Mouse (Mus musculus) MEL (cell line): ENCODE data around the gene H2-K1. TPM values are rescaled to one million over a fixed set of nuclear protein-coding genes. Genes with fewer than 3 reads are reported as not detected.

Experiments
- DNase-seq: peaks from one replicate; pipeline ENCODE4 v3.0.0; 2011; ENCODE audit warnings: low read depth, low spot score
- H3K27ac ChIP-seq: 2 replicates; pipeline ENCODE4 v1.5.1; 2012; ENCODE audit warnings: low read depth, mild to moderate bottlenecking, control low read depth, low read length, moderate library complexity; ENCODE audit not compliant: control insufficient read depth
- H3K27me3 ChIP-seq, 2 experiments: fragments of 150-350 bp in 1 of 2; sonication (generic) in 1 of 2; 2 replicates each; pipeline ENCODE4 v1.6.1; 2012; ENCODE audit warnings: low read length in 2 of 2, mild to moderate bottlenecking in 2 of 2, improper control_type of control experiment in 1 of 2, moderate library complexity in 1 of 2; ENCODE audit not compliant: insufficient read depth in 2 of 2, control insufficient read depth in 1 of 2
- H3K36me3 ChIP-seq, 2 experiments: 2 replicates each; pipeline ENCODE4 v1.6.1; 2012 to 2014; ENCODE audit warnings: low read length in 2 of 2, improper control_type of control experiment in 1 of 2, inconsistent platforms in 1 of 2, mild to moderate bottlenecking in 1 of 2; ENCODE audit not compliant: insufficient read depth in 2 of 2, control insufficient read depth in 1 of 2
- H3K4me1 ChIP-seq, 2 experiments: fragments of 150-350 bp in 1 of 2; sonication (generic) in 1 of 2; 2 replicates each; pipeline ENCODE4 v1.6.1; 2012; ENCODE audit warnings: low read length in 2 of 2, improper control_type of control experiment in 1 of 2, mild to moderate bottlenecking in 1 of 2; ENCODE audit not compliant: insufficient read depth in 2 of 2, control insufficient read depth in 1 of 2
- H3K4me3 ChIP-seq, 2 experiments: fragments of 150-350 bp in 1 of 2; sonication (generic) in 1 of 2; 2 replicates each; pipeline ENCODE4 v1.5.1; 2012; ENCODE audit warnings: low read depth in 2 of 2, low read length in 2 of 2, mild to moderate bottlenecking in 2 of 2, moderate library complexity in 2 of 2, control low read depth in 1 of 2, improper control_type of control experiment in 1 of 2; ENCODE audit not compliant: control insufficient read depth in 1 of 2, insufficient read depth in 1 of 2
- H3K79me2 ChIP-seq: 2 replicates; pipeline ENCODE4 v1.6.1; 2012; ENCODE audit warnings: mild to moderate bottlenecking, low read length, moderate library complexity; ENCODE audit not compliant: control insufficient read depth, poor library complexity, insufficient read depth
- H3K9ac ChIP-seq: 2 replicates; pipeline ENCODE4 v1.6.1; 2012; ENCODE audit warnings: low read depth, mild to moderate bottlenecking, control low read depth, low read length, moderate library complexity; ENCODE audit not compliant: control insufficient read depth, poor library complexity, severe bottlenecking
- H3K9me3 ChIP-seq: fragments of 150-350 bp; sonication (generic); replicated peaks from 2 replicates; pipeline ENCODE4 v1.6.1; 2012; ENCODE audit warnings: mild to moderate bottlenecking, low read length, improper control_type of control experiment, moderate library complexity; ENCODE audit not compliant: insufficient read depth
- BHLHE40 ChIP-seq: IDR thresholded peaks from 2 replicates; pipeline ENCODE4 v1.6.1; 2012; ENCODE audit warnings: low read depth, mild to moderate bottlenecking, inconsistent platforms, low read length, improper control_type of control experiment, borderline replicate concordance
- CHD1 ChIP-seq: IDR thresholded peaks from 2 replicates; pipeline ENCODE4 v1.6.1; 2012; ENCODE audit warnings: low read depth, mild to moderate bottlenecking, inconsistent platforms, low read length, improper control_type of control experiment
- ELF1 ChIP-seq: IDR thresholded peaks from 2 replicates; pipeline ENCODE4 v1.6.1; 2014; ENCODE audit warnings: low read depth, mild to moderate bottlenecking, inconsistent platforms, low read length, improper control_type of control experiment, moderate library complexity
- GABPA ChIP-seq: IDR thresholded peaks from 2 replicates; pipeline ENCODE4 v1.6.1; 2012; ENCODE audit warnings: low read depth, mild to moderate bottlenecking, inconsistent platforms, low read length, improper control_type of control experiment, moderate library complexity
- GATA1 ChIP-seq: IDR thresholded peaks from 2 replicates; pipeline ENCODE4 v1.6.1; 2011; ENCODE audit warnings: low read depth, low read length, improper control_type of control experiment
- MAZ ChIP-seq: IDR thresholded peaks from 2 replicates; pipeline ENCODE4 v1.6.1; 2012; ENCODE audit warnings: low read depth, mild to moderate bottlenecking, inconsistent platforms, low read length, improper control_type of control experiment
- MEF2A ChIP-seq: IDR thresholded peaks from 2 replicates; pipeline ENCODE4 v1.6.1; 2014; ENCODE audit warnings: low read depth, mild to moderate bottlenecking, inconsistent platforms, low read length, improper control_type of control experiment; ENCODE audit not compliant: poor library complexity, insufficient replicate concordance, severe bottlenecking; ENCODE audit errors: extremely low read depth
- MXI1 ChIP-seq: IDR thresholded peaks from 2 replicates; pipeline ENCODE4 v1.6.1; 2011; ENCODE audit warnings: mild to moderate bottlenecking, low read depth, low read length, improper control_type of control experiment
- MYB ChIP-seq: IDR thresholded peaks from 2 replicates; pipeline ENCODE4 v1.6.1; 2011; ENCODE audit warnings: mild to moderate bottlenecking, low read depth, low read length, improper control_type of control experiment
- MYC ChIP-seq: IDR thresholded peaks from 2 replicates; pipeline ENCODE4 v1.6.1; 2011; ENCODE audit warnings: low read depth, mild to moderate bottlenecking, low read length, improper control_type of control experiment, moderate library complexity
- POLR2A ChIP-seq, 2 experiments: IDR thresholded peaks; 2 replicates each; pipeline ENCODE4 v1.6.1; 2011 to 2012; ENCODE audit warnings: low read length in 2 of 2, mild to moderate bottlenecking in 2 of 2, control low read depth in 1 of 2, improper control_type of control experiment in 1 of 2, low read depth in 1 of 2, moderate library complexity in 1 of 2; ENCODE audit not compliant: control insufficient read depth in 1 of 2, insufficient read depth in 1 of 2, poor library complexity in 1 of 2
- POLR2AphosphoS5 ChIP-seq: IDR thresholded peaks from 2 replicates; pipeline ENCODE4 v1.6.1; 2012; ENCODE audit warnings: low read depth, borderline replicate concordance, mild to moderate bottlenecking, inconsistent platforms, low read length, moderate library complexity, mixed read lengths
- SMC3 ChIP-seq: IDR thresholded peaks from 2 replicates; pipeline ENCODE4 v1.6.1; 2011; ENCODE audit warnings: low read depth, low read length, improper control_type of control experiment
- TAL1 ChIP-seq: IDR thresholded peaks from 2 replicates; pipeline ENCODE4 v1.6.1; 2012; ENCODE audit warnings: mild to moderate bottlenecking, inconsistent platforms, low read length, moderate library complexity, mixed read lengths
- TBP ChIP-seq: IDR thresholded peaks from 2 replicates; pipeline ENCODE4 v1.8.0; 2011; ENCODE audit warnings: low read depth, low read length, improper control_type of control experiment
- UBTF ChIP-seq: IDR thresholded peaks from 2 replicates; pipeline ENCODE4 v1.6.1; 2012; ENCODE audit warnings: low read depth, mild to moderate bottlenecking, inconsistent platforms, low read length, improper control_type of control experiment, moderate library complexity, borderline replicate concordance; ENCODE audit not compliant: insufficient read depth
- polyA plus RNA-seq, 2 experiments: library from polyadenylated mRNA; stranded (reverse) in 1 of 2; unstranded in 1 of 2; fragments of >175 nt in 1 of 2; fragments of >200 nt in 1 of 2; gene quantifications; 2 replicates each; pipeline versions ENCODE4 v1.2.1 to v1.2.4; 2012; ENCODE audit warnings: low replicate concordance in 2 of 2, low read depth in 1 of 2; ENCODE audit not compliant: insufficient read length in 2 of 2, insufficient read depth in 1 of 2, missing spikeins in 1 of 2
- total RNA-seq: library from RNA; depleted of rRNA; stranded (reverse); fragments of 300-350 nt; gene quantifications from 2 replicates; pipeline ENCODE4 v1.2.3, GENCODE M21; 2012

H2-K1 gene
- total and polyA plus RNA-seq, 3 experiments, result 81.1 to 113 TPM; not detected in 1

GRCm38 (mm10) chr17:34013436-34013835, 13.3 kb upstream of the H2-K1 start:
- no peak for DNase-seq
- H3K9me3 ChIP-seq, result no peaks in the 10 kb centered on the region
- no peaks in the 10 kb centered on the region for H3K36me3 ChIP-seq
- no peak overlapping the region for H3K4me3 ChIP-seq
- no peaks in the 10 kb centered on the region for H3K79me2 ChIP-seq
- no peak overlapping the region for H3K9ac ChIP-seq
- H3K27ac ChIP-seq, result no peak overlapping the region
- TF ChIP-seq MXI1, result no peak
- no peaks in the 10 kb centered on the region for H3K4me1 ChIP-seq
- no peaks in the 10 kb centered on the region for H3K27me3 ChIP-seq

- Histone ChIP-seq H3K79me2 (no peaks in the 10 kb centered on the region), H3K9ac (no peak overlapping the region), H3K36me3 (no peaks in the 10 kb centered on the region), H3K4me3 (no peak overlapping the region), H3K27ac (no peak overlapping the region)
- no peak for DNase-seq
- TF ChIP-seq GABPA (no peak), MAZ (no peak), POLR2AphosphoS5 (no peak), MEF2A (no peak), BHLHE40 (no peak), ELF1 (no peak), GATA1 (no peak), MYC (no peak), TAL1 (no peak), POLR2A (IDR thresholded peaks at IDR 0.05; ENCODE audit: control insufficient read depth in 1 of 2, insufficient read depth in 1 of 2, low read depth in 1 of 2, low read length in 2 of 2, poor library complexity in 1 of 2) (no peak), CHD1 (no peak), MXI1 (no peak), SMC3 (no peak), UBTF (no peak)
- TF ChIP-seq, all 39 proteins: peak for 0
- no peaks in the 10 kb centered on the region for H3K4me1 ChIP-seq
- H3K9me3 ChIP-seq, result no peaks in the 10 kb centered on the region
- no peaks in the 10 kb centered on the region; a peak in 1 of 4 replicates for H3K27me3 ChIP-seq
Measured at GRCm38 (mm10) chr17:34010156-34010555, 10.0 kb upstream of the H2-K1 start.

- H3K4me3 ChIP-seq, result no peak overlapping the region
- no peak for DNase-seq
- no peaks in the 10 kb centered on the region for H3K36me3 ChIP-seq
- no peaks in the 10 kb centered on the region for H3K9me3 ChIP-seq
- H3K4me1 ChIP-seq, result no peaks in the 10 kb centered on the region
- H3K9ac ChIP-seq, result no peak overlapping the region
- H3K27ac ChIP-seq, result no peak overlapping the region
- H3K27me3 ChIP-seq, result no peaks in the 10 kb centered on the region; a peak in 1 of 4 replicates
- TF ChIP-seq TBP, result no peak
- no peak for TF ChIP-seq MYB
- no peak for TF ChIP-seq UBTF
- TF ChIP-seq, all 39 proteins: peak for 0
- no peaks in the 10 kb centered on the region for H3K79me2 ChIP-seq
Measured at GRCm38 (mm10) chr17:34006570-34006969, 6.4 kb upstream of the H2-K1 start.
